ENCODE assay signal across 28 mouse cellular contexts in genomic region chrX:140375628-140376027, GRCm38 (mm10). TPM values are rescaled to one million over a fixed set of nuclear protein-coding genes. Genes with fewer than 3 reads are reported as not detected.
DNase-seq lines count a peak whose midpoint lies in the region; ATAC-seq and TF ChIP-seq lines count a peak whose summit lies in the region.
"Had no signal": no experiment of that assay in that cellular context is flagged by ENCODE, and none has a peak within 500 bp of the region (broad histone marks: within the 10 kb centered on the region; RNA-seq: fewer than 3 reads in every experiment).

No protein-coding gene starts in this region.

- no peak overlapping the region for H3K4me2 ChIP-seq in hindbrain, postnatal 0 days (ENCODE audit: low read depth, low read length)
- H3K4me2 ChIP-seq in hindbrain, embryonic 13.5 days, result no peak overlapping the region
- H3K4me2 ChIP-seq: embryonic facial prominence, embryonic 13.5 days; heart, embryonic 13.5 days had no signal

- WGBS in hindbrain, embryonic 10.5 days, result 38% methylated on average over 4 of the region's 4 CpGs
- WGBS in hindbrain, postnatal 0 days, result 42% methylated on average over 4 of the region's 4 CpGs
- 26% methylated on average over 4 of the region's 4 CpGs for WGBS in hindbrain, embryonic 13.5 days

- H3K4me3 ChIP-seq in hindbrain, embryonic 10.5 days, result no peak overlapping the region
- no peak overlapping the region for H3K4me3 ChIP-seq in hindbrain, postnatal 0 days (ENCODE audit: low read length)
- H3K4me3 ChIP-seq in hindbrain, embryonic 13.5 days, result no peak overlapping the region
- H3K4me3 ChIP-seq: embryonic facial prominence, embryonic 13.5 days; heart, embryonic 13.5 days; layer of hippocampus, adult 2 months; limb, embryonic 10.5 days had no signal

- DNase-seq in hindbrain, embryonic 10.5 days (ENCODE audit: low spot score), result peak; percentile 10
- DNase-seq in hindbrain, postnatal 0 days (ENCODE audit: low spot score), result no peak
- DNase-seq in ES-CJ7 (ENCODE audit: low read depth, low spot score), result peak; percentile 8
- DNase-seq in brain, embryonic 14.5 days (ENCODE audit: low read depth), result peak; percentile 65
- no peak for DNase-seq in layer of hippocampus, postnatal 14 days (ENCODE audit: low spot score in 2 of 2)
- DNase-seq in layer of hippocampus, postnatal 36 days, result no peak
- no peak for DNase-seq in spleen, postnatal 14 days (ENCODE audit: low spot score in 2 of 2)
- DNase-seq: adrenal gland, postnatal 10 days; cerebellum, postnatal 14 days; kidney, adult 2 months; kidney, postnatal 14 days; liver, postnatal 0 days; lung, postnatal 14 days; right cerebral cortex, postnatal 4 days had no signal

- no peak overlapping the region for H3K27ac ChIP-seq in hindbrain, embryonic 10.5 days
- H3K27ac ChIP-seq in hindbrain, postnatal 0 days, result no peak overlapping the region
- no peak overlapping the region for H3K27ac ChIP-seq in hindbrain, embryonic 13.5 days
- H3K27ac ChIP-seq: embryonic facial prominence, embryonic 13.5 days; heart, embryonic 13.5 days; layer of hippocampus, adult 2 months; limb, embryonic 10.5 days; stomach, postnatal 0 days had no signal

- peaks cover 82% of the 10 kb centered on the region for H3K27me3 ChIP-seq in hindbrain, embryonic 10.5 days (ENCODE audit: insufficient read depth, poor library complexity, severe bottlenecking)
- 0 out of 2 replicates have a peak, but pooled peaks cover 4% of the 10 kb centered on the region for H3K27me3 ChIP-seq in hindbrain, postnatal 0 days (ENCODE audit: insufficient read depth, low read length)
- peaks cover 32% of the 10 kb centered on the region for H3K27me3 ChIP-seq in hindbrain, embryonic 13.5 days

- no peak for TF ChIP-seq POLR2A in brain, embryonic 14.5 days (IDR thresholded peaks at IDR 0.05; ENCODE audit: borderline replicate concordance, extremely low read depth, insufficient read depth, insufficient read length, poor library complexity, severe bottlenecking)

- H3K9ac ChIP-seq in hindbrain, postnatal 0 days (replicated peaks; ENCODE audit: low read length), result no peak overlapping the region
- no peak overlapping the region for H3K9ac ChIP-seq in hindbrain, embryonic 13.5 days
- H3K9ac ChIP-seq: embryonic facial prominence, embryonic 13.5 days; heart, embryonic 13.5 days; liver, postnatal 0 days had no signal

- no peaks in the 10 kb centered on the region for H3K4me1 ChIP-seq in hindbrain, embryonic 10.5 days (replicated peaks)
- no peaks in the 10 kb centered on the region for H3K4me1 ChIP-seq in hindbrain, postnatal 0 days (ENCODE audit: insufficient read depth, low read length)
- peaks cover 9% of the 10 kb centered on the region; the same call in 1 of the 2 replicates for H3K4me1 ChIP-seq in hindbrain, embryonic 13.5 days (replicated peaks)
- H3K4me1 ChIP-seq: embryonic facial prominence, embryonic 13.5 days; heart, embryonic 13.5 days; limb, embryonic 10.5 days had no signal

- H3K9me3 ChIP-seq in hindbrain, embryonic 10.5 days, result no peaks in the 10 kb centered on the region
- no peaks in the 10 kb centered on the region for H3K9me3 ChIP-seq in hindbrain, postnatal 0 days (ENCODE audit: low read length)
- no peaks in the 10 kb centered on the region for H3K9me3 ChIP-seq in hindbrain, embryonic 13.5 days
- H3K9me3 ChIP-seq: embryonic facial prominence, embryonic 13.5 days; heart, embryonic 13.5 days; limb, embryonic 10.5 days had no signal

- no peak for ATAC-seq in hindbrain, postnatal 0 days
- ATAC-seq in hindbrain, embryonic 13.5 days (ENCODE audit: low FRiP score), result peak; percentile 43; the same call in 1 of the 2 replicates
- ATAC-seq: activated CD4-positive, CD25-positive, alpha-beta regulatory T cell, adult 4 months; inflammation-experienced regulatory T-cells, adult 6 months; liver, postnatal 0 days had no signal

- no peaks in the 10 kb centered on the region for H3K36me3 ChIP-seq in hindbrain, embryonic 10.5 days
- no peaks in the 10 kb centered on the region for H3K36me3 ChIP-seq in hindbrain, postnatal 0 days (ENCODE audit: insufficient read depth, low read length)
- H3K36me3 ChIP-seq in hindbrain, embryonic 13.5 days, result no peaks in the 10 kb centered on the region
- H3K36me3 ChIP-seq: embryonic facial prominence, embryonic 13.5 days; heart, embryonic 13.5 days; limb, embryonic 10.5 days had no signal

- no peak for TF ChIP-seq CTCF in hindbrain, postnatal 0 days (IDR thresholded peaks at IDR 0.05; ENCODE audit: low read depth)
- TF ChIP-seq CTCF in brain, embryonic 14.5 days (IDR thresholded peaks at IDR 0.05; ENCODE audit: borderline replicate concordance, extremely low read depth, insufficient read depth, insufficient read length), result no peak

RNA-seq across cellular contexts. Expression of gene Frmpd3, which starts 33.6 kb away (rescaled TPM):
- 0.58 and 1.8 TPM in 2 replicates for polyA plus RNA-seq in hindbrain, embryonic 10.5 days (2016; fragmentation: Nextera tagmentation; extraction: Ambion mirVana)
- total RNA-seq in hindbrain, postnatal 0 days (2014; rRNA removed), result 13.3 and 15.6 TPM in 2 replicates
- polyA plus RNA-seq in hindbrain, postnatal 0 days (2015; fragmentation: Nextera tagmentation; extraction: Ambion mirVana), result 3.2 and 3.9 TPM in 2 replicates
- polyA plus RNA-seq in brain, embryonic 14.5 days (2012; rRNA removed), result 5.3 and 12.3 TPM in 2 replicates
- polyA plus RNA-seq in hindbrain, embryonic 13.5 days (2015; fragmentation: Nextera tagmentation; extraction: Ambion mirVana), result 3.0 and 5.7 TPM in 2 replicates
- 10 to 100 TPM; 29.3 to 29.6 TPM for total RNA-seq in layer of hippocampus, postnatal 14 days (2021)
- total RNA-seq in layer of hippocampus, postnatal 36 days (2021), result 10 to 100 TPM; 30.6 to 31.2 TPM
- total RNA-seq: gastrocnemius, adult 8-10 months; granulocyte monocyte progenitor cell, adult 5-6 weeks; liver, adult 2 months; megakaryocyte, adult 5-6 weeks; neutrophil, adult 5-6 weeks had no signal
- polyA plus RNA-seq: activated CD4-positive, CD25-positive, alpha-beta regulatory T cell, adult 4 months; inflammation-experienced regulatory T-cells, adult 6 months; liver, adult 2 months; liver, postnatal 0 days; thymus, postnatal 0 days had no signal

Comparison
In these comparisons a context has a peak if more than half of its experiments do, and no peak if none do; other contexts are left out.
1. DNase-seq: peak in hindbrain, embryonic 10.5 days (single experiment), ES-CJ7 (single experiment) and brain, embryonic 14.5 days (single experiment); none in hindbrain, postnatal 0 days (single experiment), layer of hippocampus, postnatal 14 days (0 of 2), layer of hippocampus, postnatal 36 days (0 of 2) and spleen, postnatal 14 days (0 of 2).